Mouse (Mus musculus): ENCODE measurements at regions not wholly inside any gene's neighbourhood (a gene's known extent, or its start where the extent isn't known, plus 50 kb on each side); places are given as distances from the start of the nearest gene placed in this dataset.

GRCm38 (mm10) chr10:126628057-126628456, 273.1 kb downstream of the Atp23 start:
- DNase-seq = no peak

DNA sequence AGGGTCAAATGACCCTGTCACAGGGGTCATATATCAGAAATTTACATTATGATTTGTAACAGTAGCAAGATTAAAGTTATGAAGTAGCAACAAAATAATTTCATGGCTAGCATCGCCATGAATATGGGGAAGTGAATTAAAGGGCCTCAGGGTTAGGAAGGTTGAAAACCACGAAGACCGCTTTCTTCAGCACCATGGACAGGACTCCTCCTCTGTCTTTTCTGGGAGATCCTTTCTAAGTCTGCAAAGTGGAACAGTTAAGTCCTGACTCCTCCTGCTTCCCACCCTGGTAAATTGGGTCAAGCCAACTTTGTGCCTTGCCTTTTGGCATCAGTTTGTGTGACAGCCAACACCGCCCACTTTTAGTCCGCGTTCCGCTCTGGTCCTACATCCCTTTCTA, 275.7 kb downstream of the Atp23 start:
- DNase-seq = no peak

GRCm38 (mm10) chr10:126620802-126621201, 280.4 kb downstream of the Atp23 start:
- DNase-seq = no peak

GRCm38 (mm10) chr10:126619970-126620369, 281.2 kb downstream of the Atp23 start:
- DNase-seq = no peak

DNA sequence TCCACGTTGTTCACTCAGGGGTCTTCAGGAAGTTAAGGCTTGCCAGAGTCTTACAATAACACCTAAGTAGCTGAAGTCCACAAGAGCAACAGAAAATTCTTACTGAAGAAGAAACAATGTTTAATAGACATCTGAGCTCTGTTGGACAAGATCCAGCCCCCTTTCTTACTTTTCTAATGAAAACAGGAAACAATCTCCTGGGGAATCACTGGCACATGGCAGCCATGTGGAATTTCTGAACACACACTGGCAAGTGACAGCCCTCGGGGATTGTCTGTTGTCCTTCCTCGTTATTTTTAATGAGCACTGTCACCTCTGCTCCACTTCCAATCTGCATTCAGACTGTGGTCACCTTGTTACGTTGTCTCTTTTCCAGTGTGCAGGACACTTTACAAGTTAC, 288.9 kb downstream of the Atp23 start:
- no peak for DNase-seq

GRCm38 (mm10) chr10:126610506-126610905, 290.6 kb downstream of the Atp23 start:
- no peak for DNase-seq

DNA sequence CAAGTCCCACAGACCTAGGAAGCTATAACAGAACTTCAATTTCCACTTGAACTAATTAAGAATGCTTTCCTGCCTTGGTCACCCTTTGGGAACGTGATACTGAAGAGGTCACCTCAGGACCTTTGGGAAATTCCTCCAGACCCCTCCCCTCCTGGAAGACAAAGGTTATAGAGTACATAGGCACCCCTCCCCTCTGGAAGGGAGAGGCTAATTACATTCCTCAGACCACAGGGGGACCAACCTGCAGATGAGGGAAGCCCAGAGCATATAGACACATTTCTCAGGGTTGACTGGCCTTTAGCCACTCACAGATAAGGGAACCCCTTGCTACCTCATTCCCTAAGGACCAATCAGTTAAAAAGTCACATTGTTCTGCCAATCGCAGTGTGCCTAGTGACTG, 301.5 kb downstream of the Atp23 start:
- no peak for DNase-seq

- DNase-seq = no peak
Observed at GRCm38 (mm10) chr10:126568155-126568554, 333.0 kb downstream of the Atp23 start.

- no peak for DNase-seq
Observed at GRCm38 (mm10) chr10:126565326-126565725, 335.8 kb downstream of the Atp23 start.

- no peak for DNase-seq
Observed at GRCm38 (mm10) chr10:126555080-126555479, 346.1 kb downstream of the Atp23 start.

GRCm38 (mm10) chr10:126531950-126532349, 369.2 kb downstream of the Atp23 start:
- DNase-seq = no peak

DNA sequence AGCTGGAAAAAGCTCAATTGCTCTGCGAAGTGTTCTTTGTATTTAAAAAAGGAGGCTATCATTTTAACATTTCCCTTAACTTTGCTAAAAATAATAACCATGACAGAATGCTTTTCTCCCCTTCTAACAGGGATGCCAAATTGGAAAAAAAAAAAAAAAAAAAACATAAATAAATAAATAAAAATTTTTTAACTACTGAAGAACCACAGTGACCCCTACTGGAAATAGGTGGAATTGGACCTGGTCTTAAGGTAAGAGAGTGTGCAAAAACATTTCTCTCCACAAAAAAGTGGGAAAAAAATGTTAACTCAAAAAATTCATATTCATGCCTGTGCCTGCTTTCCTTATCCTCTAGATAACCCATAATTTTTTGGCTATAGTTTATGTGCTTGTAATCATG, 369.8 kb downstream of the Atp23 start:
- DNase-seq = peak; percentile 43

- DNase-seq = no peak
Observed at GRCm38 (mm10) chr10:126528801-126529200, 372.4 kb downstream of the Atp23 start.

- no peak for DNase-seq
Observed at GRCm38 (mm10) chr10:126526186-126526585, 375.0 kb downstream of the Atp23 start.

DNA sequence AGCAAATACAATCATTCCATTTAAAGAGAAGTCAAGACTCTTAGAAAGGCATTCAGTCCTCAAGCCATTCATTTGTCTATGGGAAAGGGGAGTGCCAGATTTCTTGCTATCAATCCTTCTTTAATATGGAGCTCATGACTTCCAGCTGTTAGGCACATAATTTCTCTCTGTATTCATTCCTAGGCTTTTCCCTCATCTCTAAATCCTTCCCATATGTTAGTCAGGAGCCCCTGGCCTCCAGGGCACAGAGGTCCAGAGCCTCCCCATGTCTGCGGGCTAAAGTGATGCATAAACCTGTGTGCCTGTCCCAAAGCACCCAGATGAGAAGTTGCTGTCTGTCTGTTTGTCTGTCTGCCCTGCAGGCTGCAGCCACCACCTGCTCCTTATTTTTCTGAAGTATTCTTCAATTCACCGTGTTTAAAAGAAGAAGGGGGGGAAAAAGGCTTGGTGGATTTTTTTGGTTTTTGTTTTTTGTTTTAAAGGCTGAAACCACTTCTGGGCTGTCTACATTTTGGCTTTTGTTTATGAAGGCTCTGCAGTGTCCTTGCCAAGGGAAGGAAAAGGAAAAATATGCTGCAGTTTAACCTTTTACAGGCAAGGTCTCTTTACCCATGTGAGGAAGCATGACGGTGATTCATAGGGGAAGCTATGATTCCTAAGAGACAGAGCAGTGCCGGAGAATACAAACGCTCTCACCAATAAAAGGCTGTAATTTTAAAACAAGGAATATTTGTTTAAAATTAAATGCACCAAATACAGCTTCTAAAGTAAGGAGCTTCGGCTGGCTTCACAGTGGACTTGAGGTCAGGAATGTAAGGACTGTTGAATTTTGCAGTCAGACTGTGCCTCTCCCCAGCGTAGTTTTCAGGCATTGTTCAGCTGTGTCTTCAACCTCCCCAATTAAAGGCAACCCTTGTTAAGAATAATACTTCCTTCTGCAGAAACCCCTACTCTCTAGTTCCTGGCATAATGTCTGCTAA, 379.0 kb downstream of the Atp23 start:
- no peak for DNase-seq

- DNase-seq = no peak
Observed at GRCm38 (mm10) chr10:126520973-126521372, 380.2 kb downstream of the Atp23 start.

DNA sequence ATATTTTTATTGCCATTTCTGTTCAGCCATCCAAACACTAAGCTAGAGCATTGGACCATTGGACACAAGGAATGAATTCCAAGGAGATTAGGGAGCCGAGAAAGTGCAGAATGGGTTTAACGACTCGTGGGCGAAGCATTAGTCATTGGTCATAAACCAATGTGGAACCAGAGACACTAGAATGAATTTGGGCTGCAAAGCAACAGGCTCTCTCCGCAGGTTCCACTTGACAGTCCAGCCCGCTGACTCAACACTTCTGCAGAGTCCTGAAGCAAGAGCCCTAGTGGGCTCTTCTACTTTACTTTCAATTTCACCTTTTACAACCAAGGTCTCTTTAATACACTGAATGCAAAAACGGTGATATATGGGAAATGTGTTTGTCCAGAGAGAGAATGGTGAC, 388.0 kb downstream of the Atp23 start:
- DNase-seq = no peak

GRCm38 (mm10) chr10:126511511-126511910, 389.6 kb downstream of the Atp23 start:
- DNase-seq = peak; percentile 95

GRCm38 (mm10) chr10:126505988-126506387, 395.2 kb downstream of the Atp23 start:
- DNase-seq = no peak

- DNase-seq = no peak
Observed at GRCm38 (mm10) chr10:126502013-126502688, 399.0 kb downstream of the Atp23 start.

DNA sequence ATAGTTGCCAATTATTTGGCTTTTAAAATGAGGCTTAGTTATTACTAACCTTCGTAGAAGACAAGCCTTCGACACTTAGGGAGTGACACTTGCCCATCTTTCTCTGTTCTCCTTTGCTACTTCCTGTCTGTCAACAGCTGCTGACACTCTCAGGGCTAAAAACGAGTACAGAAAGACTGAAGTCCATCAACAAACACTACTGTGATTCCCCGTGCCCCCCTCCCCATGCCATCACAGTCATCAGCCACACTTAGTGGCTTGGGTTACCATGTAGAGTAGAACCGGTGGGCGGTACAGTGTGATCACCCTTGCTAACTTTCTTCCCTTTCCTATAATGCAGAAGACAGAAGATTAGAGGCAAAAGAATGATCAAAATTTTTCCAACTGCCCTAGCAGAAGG, 402.4 kb downstream of the Atp23 start:
- DNase-seq = no peak

DNA sequence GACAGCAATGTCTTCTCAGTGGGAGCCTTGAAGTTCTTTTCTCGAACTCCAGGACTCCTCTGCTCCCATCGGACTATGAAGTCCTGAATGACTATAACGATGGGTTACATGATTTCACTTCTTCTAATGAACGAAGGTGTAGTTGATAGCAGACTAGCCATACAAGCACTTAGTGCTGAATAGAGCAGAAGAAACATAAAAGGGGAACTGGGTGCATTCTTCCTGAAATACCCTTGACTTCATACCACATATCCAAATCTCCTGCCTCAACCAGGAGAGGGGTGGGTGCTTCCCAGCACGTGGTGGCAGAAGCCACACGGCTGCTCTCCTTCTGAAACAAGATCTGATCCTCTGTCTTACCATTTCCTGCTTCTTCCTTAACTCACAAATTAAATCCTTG, 407.4 kb downstream of the Atp23 start:
- DNase-seq = no peak

GRCm38 (mm10) chr10:126492211-126492610, 408.9 kb downstream of the Atp23 start:
- no peak for DNase-seq

- no peak for DNase-seq
Observed at GRCm38 (mm10) chr10:126485129-126485528, 416.0 kb downstream of the Atp23 start.

Data from right cerebral cortex, postnatal 4 days (tissue).